Mouse (Mus musculus) kidney, postnatal 0 days (tissue): ENCODE data around the gene Pus7. TPM values are rescaled to one million over a fixed set of nuclear protein-coding genes. Genes with fewer than 3 reads are reported as not detected.

Experiments used
- ATAC-seq: fragments of 200-750 bp; cut with Nextera tagmentation; replicated peaks from 2 replicates; pipeline ENCODE4 v1.8.0; 2017; ENCODE audit warnings: low read depth, moderate number of reproducible peaks, moderate TSS enrichment, moderate library complexity; ENCODE audit not compliant: low FRiP score
- DNase-seq: peaks from one replicate; pipeline ENCODE4 v3.0.0-alpha.2; 2016; ENCODE audit warnings: low spot score
- H3K27ac ChIP-seq: fragments of 300-500 bp; sonication (generic); 2 replicates; pipeline ENCODE4 v1.5.1; 2014; ENCODE audit warnings: mild to moderate bottlenecking
- H3K27me3 ChIP-seq: fragments of 300-500 bp; sonication (generic); 2 replicates; pipeline ENCODE4 v1.6.1; 2014; ENCODE audit warnings: low read length, mixed read lengths; ENCODE audit not compliant: insufficient read depth
- H3K36me3 ChIP-seq: fragments of 300-500 bp; sonication (generic); 2 replicates; pipeline ENCODE4 v1.6.1; 2014; ENCODE audit warnings: low read length, mixed read lengths; ENCODE audit not compliant: insufficient read depth
- H3K4me1 ChIP-seq: fragments of 300-500 bp; sonication (generic); replicated peaks from 2 replicates; pipeline ENCODE4 v1.6.1; 2014; ENCODE audit warnings: antibody characterized with exemption, low read length, mixed read lengths; ENCODE audit not compliant: insufficient read depth
- H3K4me2 ChIP-seq: fragments of 300-500 bp; sonication (generic); 2 replicates; pipeline ENCODE4 v1.6.1; 2014; ENCODE audit warnings: mild to moderate bottlenecking, low read length, moderate library complexity, mixed read lengths
- H3K4me3 ChIP-seq: fragments of 300-500 bp; sonication (generic); replicated peaks from 2 replicates; pipeline ENCODE4 v1.5.1; 2014; ENCODE audit warnings: low read depth, low read length
- H3K9ac ChIP-seq: fragments of 300-500 bp; sonication (generic); 2 replicates; pipeline ENCODE4 v1.6.1; 2014; ENCODE audit warnings: low read depth, low read length
- H3K9me3 ChIP-seq: fragments of 300-500 bp; sonication (generic); replicated peaks from 2 replicates; pipeline ENCODE4 v1.6.1; 2016; ENCODE audit warnings: low read length, inconsistent platforms, mixed read lengths
- CTCF ChIP-seq: IDR thresholded peaks from 2 replicates; pipeline ENCODE4 v1.5.1; 2016; ENCODE audit warnings: antibody characterized with exemption, low read depth, mild to moderate bottlenecking, moderate library complexity
- WGBS: fragments of 180-500 bp; shearing (Covaris S2); extraction: QIAGEN DNeasy Blood & Tissue Kit; methylation state at CpG from one replicate; pipeline ENCODE4 v1.1.7; 2014; 5-methylcytosine and 5-hydroxymethylcytosine counted together
- polyA plus RNA-seq: library from polyadenylated mRNA; unstranded; fragments of >200 nt; fragmentation: Nextera tagmentation; extraction: Ambion mirVana; gene quantifications from 2 replicates; pipeline ENCODE4 v1.2.1, GENCODE M21; 2015

The Pus7 gene
- polyA plus RNA-seq, 1 experiment from 2014 or later, result 13.8 TPM

DNA sequence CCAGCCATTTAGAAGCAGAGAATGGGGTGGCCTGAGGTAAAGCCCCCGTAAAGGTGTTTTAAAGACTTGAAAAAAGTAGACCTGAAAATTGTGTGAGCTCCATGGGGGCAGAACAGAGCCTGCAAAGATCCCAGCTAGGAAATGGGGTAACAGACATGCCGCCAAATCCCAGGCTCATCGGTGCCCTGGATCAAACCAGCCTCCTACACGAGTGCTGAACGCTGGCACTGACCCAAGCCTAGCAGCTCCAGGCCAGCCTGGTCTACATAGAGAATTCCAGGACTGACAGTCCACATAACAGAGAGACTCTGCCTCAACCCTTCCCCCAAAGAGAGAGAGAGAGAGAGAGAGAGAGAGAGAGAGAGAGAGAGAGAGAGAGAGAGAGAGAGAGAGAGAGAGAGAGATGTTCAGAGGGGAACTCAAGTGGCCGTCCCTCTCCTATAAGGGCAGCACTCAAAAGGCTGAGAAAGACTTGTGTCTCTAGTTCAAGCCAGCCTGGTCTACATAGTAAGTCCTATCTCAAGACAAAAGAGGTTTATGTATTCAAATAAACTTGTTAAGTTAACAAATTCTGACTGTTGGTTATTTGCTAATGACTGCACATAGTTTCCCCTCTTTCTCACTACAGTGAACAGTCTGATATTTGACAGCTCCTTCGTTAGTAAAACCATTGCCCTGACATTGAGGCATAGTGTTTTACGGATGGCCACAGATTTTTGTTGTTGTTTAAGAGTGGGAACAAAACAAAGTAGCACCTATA, 1.3 kb downstream of the Pus7 start:
- ATAC-seq, result no peak
- WGBS, result 43% methylated on average over 8 of the region's 8 CpGs
- Histone ChIP-seq H3K27ac (no peak overlapping the region), H3K27me3 (no peaks in the 10 kb centered on the region), H3K4me1 (no peaks in the 10 kb centered on the region), H3K9me3 (no peaks in the 10 kb centered on the region), H3K4me2 (peak overlapping the region; percentile 85), H3K36me3 (0 out of 2 replicates have a peak, but pooled peaks cover 3% of the 10 kb centered on the region), H3K9ac (no peak overlapping the region), H3K4me3 (peak overlapping the region; percentile 86)
- TF ChIP-seq CTCF, result no peak
- DNase-seq, result peak; percentile 10

DNA sequence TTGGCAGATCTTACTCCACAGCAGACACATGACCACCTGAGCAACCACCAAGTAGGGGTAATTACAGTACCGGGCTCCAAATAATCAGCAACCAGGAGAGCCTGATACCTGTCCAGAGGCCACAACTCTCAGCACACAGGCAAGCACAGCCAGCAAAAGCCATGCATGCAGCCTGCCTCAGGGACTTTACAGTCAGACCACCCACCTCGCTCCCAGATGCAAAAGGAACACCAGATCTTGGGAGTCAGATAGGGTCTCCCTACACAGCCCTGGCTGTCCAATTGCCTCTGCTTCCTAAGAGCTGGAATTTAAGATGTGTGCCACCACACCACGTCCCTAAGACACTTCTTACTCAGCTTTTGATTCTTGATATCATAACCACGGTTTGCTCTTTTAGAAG, 2.3 kb downstream of the Pus7 start:
- no peaks in the 10 kb centered on the region for H3K9me3 ChIP-seq
- H3K36me3 ChIP-seq, result 0 out of 2 replicates have a peak, but pooled peaks cover 3% of the 10 kb centered on the region
- ATAC-seq (no peak), DNase-seq (no peak)
- no peak overlapping the region for H3K9ac ChIP-seq
- H3K4me3 ChIP-seq, result no peak overlapping the region
- no peak overlapping the region for H3K27ac ChIP-seq
- WGBS, result 59% methylated on average over 4 of the region's 4 CpGs
- no peaks in the 10 kb centered on the region for H3K27me3 ChIP-seq
- no peak for TF ChIP-seq CTCF
- H3K4me2 ChIP-seq, result no peak overlapping the region
- H3K4me1 ChIP-seq, result no peaks in the 10 kb centered on the region

DNA sequence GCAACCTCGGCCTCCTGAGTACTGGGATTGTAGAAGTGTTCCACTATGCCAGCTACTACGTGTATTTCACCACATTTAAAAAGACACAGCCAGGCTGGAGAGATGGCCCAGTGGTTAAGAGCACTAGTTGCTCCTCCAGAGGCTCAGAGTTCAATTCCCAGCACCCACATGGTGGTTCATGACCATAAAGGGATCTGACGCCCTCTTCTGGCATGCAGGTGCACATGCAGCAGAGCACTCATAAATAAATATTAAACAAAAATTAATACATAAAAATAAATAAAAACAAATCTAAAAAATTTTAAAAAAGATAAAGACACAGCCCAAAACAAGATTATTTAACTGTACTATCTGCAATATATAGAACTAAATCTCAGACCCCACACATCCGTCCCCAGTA, 3.0 kb downstream of the Pus7 start:
- no peak overlapping the region for H3K27ac ChIP-seq
- H3K9ac ChIP-seq, result no peak overlapping the region
- H3K4me2 ChIP-seq, result no peak overlapping the region
- 0 out of 2 replicates have a peak, but pooled peaks have one; percentile 5 for TF ChIP-seq CTCF
- H3K27me3 ChIP-seq, result no peaks in the 10 kb centered on the region
- no peaks in the 10 kb centered on the region for H3K4me1 ChIP-seq
- 86% methylated on average over 4 of the region's 4 CpGs for WGBS
- no peak for DNase-seq
- no peak overlapping the region for H3K4me3 ChIP-seq
- no peak for ATAC-seq
- H3K9me3 ChIP-seq, result no peaks in the 10 kb centered on the region
- H3K36me3 ChIP-seq, result 0 out of 2 replicates have a peak, but pooled peaks cover 3% of the 10 kb centered on the region

DNA sequence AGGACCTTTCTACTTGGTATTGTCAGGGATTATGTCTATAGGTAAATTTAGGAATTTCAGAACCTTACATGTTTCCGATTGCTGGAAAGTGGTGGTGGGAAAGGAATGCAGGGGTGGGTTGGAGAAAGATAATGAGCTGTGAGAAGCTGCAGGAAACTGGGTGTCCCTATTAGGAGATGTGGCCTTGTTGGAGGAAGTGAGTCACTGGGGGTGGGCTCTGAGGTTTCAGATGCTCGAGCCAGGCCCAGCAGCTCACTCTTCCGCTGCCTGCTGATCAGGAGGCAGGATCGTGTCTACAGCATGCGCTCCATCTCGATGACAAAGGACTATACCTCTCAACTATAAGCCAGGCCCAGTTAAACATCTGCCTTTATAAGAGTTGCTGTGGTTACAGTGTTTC, 9.3 kb downstream of the Pus7 start:
- no peaks in the 10 kb centered on the region for H3K27me3 ChIP-seq
- H3K27ac ChIP-seq, result no peak overlapping the region
- H3K9ac ChIP-seq, result no peak overlapping the region
- ATAC-seq (no peak), DNase-seq (no peak)
- no peak overlapping the region for H3K4me3 ChIP-seq
- H3K4me1 ChIP-seq, result no peaks in the 10 kb centered on the region; the same call in 1 of the 2 replicates
- 0 out of 2 replicates have a peak, but pooled peaks cover 3% of the 10 kb centered on the region for H3K36me3 ChIP-seq
- no peak for TF ChIP-seq CTCF
- WGBS, result 84% methylated on average over 6 of the region's 6 CpGs
- H3K9me3 ChIP-seq, result no peaks in the 10 kb centered on the region
- no peak overlapping the region for H3K4me2 ChIP-seq

DNA sequence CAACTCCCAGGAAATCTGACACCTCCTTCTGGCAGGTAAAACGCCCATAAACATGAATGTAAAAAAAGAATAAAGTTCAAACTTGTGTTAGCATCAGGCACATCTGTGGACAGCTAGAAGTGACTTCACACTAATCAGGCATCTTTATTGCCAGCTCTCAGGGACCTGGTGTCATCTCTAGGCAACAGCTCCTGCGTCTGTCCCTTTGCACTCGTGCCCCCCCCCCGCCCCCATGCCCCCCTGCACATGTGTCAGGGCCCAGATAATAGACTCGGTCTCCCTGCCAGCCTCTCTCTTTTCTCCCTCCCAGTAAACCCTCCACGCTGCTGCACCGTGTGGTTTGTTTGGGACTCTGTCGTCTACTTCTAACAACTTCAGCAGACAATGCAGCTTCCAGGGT, 12.4 kb downstream of the Pus7 start:
- ATAC-seq (no peak; the same call in 1 of the 2 replicates), DNase-seq (peak; percentile 48)
- Histone ChIP-seq H3K27ac (0 out of 2 replicates have a peak overlapping the region, but pooled peaks have one; percentile 47), H3K4me2 (no peak overlapping the region), H3K9me3 (no peaks in the 10 kb centered on the region), H3K9ac (0 out of 2 replicates have a peak overlapping the region, but pooled peaks have one; percentile 9), H3K4me3 (no peak overlapping the region), H3K27me3 (no peaks in the 10 kb centered on the region), H3K4me1 (no peaks in the 10 kb centered on the region; the same call in 1 of the 2 replicates), H3K36me3 (peaks cover 13% of the 10 kb centered on the region)
- no peak for TF ChIP-seq CTCF
- WGBS, result 23% methylated on average over 8 of the region's 8 CpGs

DNA sequence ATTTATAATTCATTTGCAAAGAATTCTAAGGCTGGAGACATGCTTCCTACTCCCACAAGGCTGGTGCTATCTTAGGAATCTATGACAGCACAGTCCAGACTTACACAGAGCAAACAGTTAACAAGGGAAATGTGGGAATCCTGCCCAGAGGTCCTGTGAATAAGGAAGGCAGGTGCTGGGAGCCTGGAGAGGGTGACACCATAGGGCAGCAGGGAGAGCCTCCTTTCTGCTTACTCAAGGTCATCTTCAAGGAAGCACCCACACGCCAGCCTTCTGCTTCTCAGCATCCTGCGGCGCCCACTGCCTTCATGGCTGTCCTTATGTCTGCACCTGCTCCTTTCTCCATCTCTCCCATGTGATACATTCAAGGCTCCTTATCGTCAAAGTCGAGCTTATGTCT, 19.0 kb downstream of the Pus7 start:
- no peak for ATAC-seq
- Histone ChIP-seq H3K4me3 (no peak overlapping the region), H3K36me3 (peaks cover 29% of the 10 kb centered on the region)

More for the DNA sequence above, 19.0 kb downstream of the Pus7 start:
- Histone ChIP-seq H3K4me2 (no peak overlapping the region), H3K9me3 (no peaks in the 10 kb centered on the region), H3K27me3 (no peaks in the 10 kb centered on the region), H3K27ac (no peak overlapping the region), H3K4me1 (no peaks in the 10 kb centered on the region), H3K9ac (no peak overlapping the region)
- no peak for DNase-seq
- 98% methylated on average over 5 of the region's 5 CpGs for WGBS
- TF ChIP-seq CTCF, result no peak
